Mouse (Mus musculus) thymus, postnatal 10 days (tissue): ENCODE measurements around the gene Olfr700.
"Not testable (repeated sequence)": the region's sequence is repeated elsewhere in the genome, so short reads cannot be mapped to it uniquely, and the experiment has no call there.

ENCODE experiments used
- DNase-seq, 2 experiments: peaks; one replicate each; pipeline ENCODE4 v3.0.0; 2021; ENCODE audit warnings: low spot score in 2 of 2

The Olfr700 gene

DNA sequence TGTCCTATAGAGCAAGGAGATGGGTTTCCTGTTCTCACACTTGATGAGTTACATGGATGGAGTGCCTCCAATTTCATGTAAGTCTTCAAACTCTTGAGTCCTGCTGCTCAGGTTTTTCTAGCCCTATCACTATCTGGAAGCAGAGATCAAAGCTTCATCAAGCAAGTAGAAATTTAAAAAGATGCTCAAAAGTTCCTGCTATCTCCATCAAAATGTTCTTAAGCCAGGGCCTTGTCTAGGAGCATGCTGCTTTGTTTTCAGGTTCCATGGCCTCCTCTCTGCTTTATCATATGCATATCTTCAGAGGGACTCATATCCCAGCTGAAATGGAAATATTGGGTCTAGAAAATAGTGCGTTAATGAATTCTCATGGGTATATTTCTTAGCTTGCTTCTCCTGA is at the start of gene Olfr700:
Gene Olfr700, minus strand, starts transcription at position 101 of the 400 bp plus-strand sequence.
- no peak for DNase-seq

DNA sequence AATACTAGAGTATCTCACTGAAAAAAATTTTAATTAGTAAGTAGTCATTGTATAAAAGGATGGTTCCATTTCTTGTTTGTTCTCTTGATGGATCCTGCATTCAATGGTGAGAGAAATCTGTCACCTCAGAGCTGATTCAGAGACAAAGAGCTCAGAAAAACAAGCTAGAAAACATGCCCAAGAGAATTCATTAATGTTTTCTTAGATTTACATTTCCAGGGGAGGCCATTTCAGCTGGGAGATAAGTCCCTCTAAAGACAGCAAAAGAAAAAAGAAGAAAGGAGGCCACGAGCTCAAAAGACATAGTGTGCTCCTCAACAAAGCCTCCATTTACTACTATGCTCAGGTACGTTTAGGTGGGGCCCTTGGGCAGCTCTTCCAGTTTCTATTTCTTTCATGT is 34.4 kb upstream of the Olfr700 start, which contains the start of gene Olfr703:
Gene Olfr703, plus strand, starts transcription at position 301 of the 400 bp plus-strand sequence.
- DNase-seq: no peak

GRCm38 (mm10) chr7:106833793-106834192 is 25.2 kb upstream of the Olfr700 start, which contains the start of gene Olfr702:
Olfr702 (minus strand) TSS chr7:106833893.
- no peak for DNase-seq

DNA sequence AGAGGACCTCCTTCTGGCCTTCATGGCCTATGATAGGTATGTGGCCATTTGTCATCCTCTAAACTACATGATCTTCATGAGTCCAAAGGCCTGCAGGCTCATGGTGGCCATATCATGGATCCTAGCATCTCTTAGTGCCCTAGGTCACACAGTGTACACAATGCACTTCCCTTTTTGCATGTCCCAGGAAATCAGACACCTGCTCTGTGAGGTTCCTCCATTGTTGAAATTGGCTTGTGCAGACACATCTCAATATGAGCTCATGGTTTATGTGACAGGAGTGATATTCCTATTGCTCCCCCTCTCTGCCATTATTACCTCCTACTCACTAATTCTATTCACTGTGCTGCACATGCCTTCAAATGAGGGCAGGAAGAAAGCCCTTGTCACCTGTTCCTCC is 9.8 kb upstream of the Olfr700 start:
- no peak for DNase-seq

DNA sequence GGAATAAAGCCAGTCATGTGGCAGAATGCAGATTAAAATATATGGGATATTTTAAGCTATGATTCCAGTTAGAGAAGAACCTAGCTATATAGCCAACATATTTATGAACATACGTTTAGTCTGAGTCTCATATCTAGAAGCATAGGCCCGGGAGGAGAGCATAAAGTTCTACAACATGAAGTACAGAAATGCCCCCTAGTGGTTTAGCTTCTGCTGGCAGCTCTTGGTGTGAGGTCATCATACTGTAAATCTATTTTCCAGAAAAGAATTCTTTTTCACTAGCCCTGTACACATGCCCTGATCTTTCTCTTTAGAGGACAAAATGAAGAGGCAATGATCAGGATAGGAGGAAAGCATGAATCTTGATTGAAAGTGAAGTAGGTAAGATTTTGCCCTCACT is 7.1 kb upstream of the Olfr700 start:
- peak in 1 of 2 experiments; percentile 24 for DNase-seq

- DNase-seq: no peak
Measured at GRCm38 (mm10) chr7:106813829-106814228, 5.2 kb upstream of the Olfr700 start, which contains the start of gene Olfr701. Olfr701 (plus strand) TSS chr7:106814129.

GRCm38 (mm10) chr7:106793098-106793497 is 15.5 kb downstream of the Olfr700 start, which contains the start of gene Olfr699:
Olfr699 (minus strand) TSS chr7:106793198.
- no peak for DNase-seq

DNA sequence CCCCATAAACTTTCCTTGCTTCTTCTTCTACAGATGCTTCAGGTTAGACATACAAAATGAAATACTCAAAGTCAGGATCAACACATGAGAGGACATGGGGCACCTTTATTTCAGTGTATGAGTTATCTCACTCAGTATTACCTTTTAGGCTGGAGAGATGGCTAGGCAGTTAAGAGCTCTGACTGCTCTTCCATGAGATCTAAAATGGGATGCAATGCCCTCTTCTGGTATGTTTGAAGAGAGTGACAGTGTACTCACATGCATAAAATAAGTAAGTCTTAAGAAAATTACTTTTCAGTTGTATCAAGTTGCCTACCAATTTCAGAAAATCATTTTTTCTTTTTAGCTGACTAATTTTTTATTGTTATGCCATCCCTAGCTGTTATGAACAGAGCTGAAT is 20.3 kb downstream of the Olfr700 start:
- no peak for DNase-seq

GRCm38 (mm10) chr7:106761008-106761407 is 47.6 kb downstream of the Olfr700 start:
- DNase-seq: not testable (repeated sequence)

DNA sequence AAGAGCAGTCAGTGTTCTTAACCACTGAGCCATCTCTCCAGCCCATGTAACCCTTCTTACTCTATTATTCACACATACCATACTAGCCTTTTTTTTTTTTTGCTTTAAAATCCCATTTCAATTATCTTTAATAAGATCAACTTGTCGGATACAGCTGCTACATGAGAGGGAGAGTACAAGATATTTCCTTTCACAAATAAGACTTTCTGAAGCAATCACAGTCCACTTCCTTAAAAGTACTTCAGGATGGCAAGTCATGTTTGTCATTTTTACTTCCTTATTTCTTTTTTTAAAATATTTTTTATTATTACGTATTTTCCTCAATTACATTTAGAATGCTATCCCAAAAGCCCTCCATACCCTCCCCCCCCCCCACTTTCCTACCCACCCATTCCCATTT is 49.8 kb downstream of the Olfr700 start:
- DNase-seq: no peak
